Mouse (Mus musculus) ES-E14 (cell line): Measurements from ENCODE around the gene Gm10300. TPM values are rescaled to one million over a fixed set of nuclear protein-coding genes. Genes with fewer than 3 reads are reported as not detected.
A peak's percentile ranks its signal among the peaks of the same experiment; 100 is the strongest.

ENCODE experiments used
- DNase-seq: peaks from one replicate; pipeline ENCODE4 v3.0.0-alpha.2; 2013; ENCODE audit warnings: low read depth, low spot score
- H3K27ac ChIP-seq: 2 replicates; pipeline ENCODE4 v1.5.1; 2012; ENCODE audit warnings: low read depth, mild to moderate bottlenecking, low read length, moderate library complexity, mixed read lengths; ENCODE audit not compliant: poor library complexity, insufficient read depth, severe bottlenecking
- H3K36me3 ChIP-seq: 2 replicates; pipeline ENCODE4 v1.6.1; 2012; ENCODE audit warnings: mild to moderate bottlenecking, low read length, moderate library complexity, mixed read lengths; ENCODE audit not compliant: control insufficient read depth, poor library complexity, insufficient read depth, severe bottlenecking
- H3K4me1 ChIP-seq, 2 experiments: fragments of 150-350 bp in 1 of 2; sonication (generic) in 1 of 2; 2 replicates each; pipeline ENCODE4 v1.6.1; 2012; ENCODE audit warnings: low read length in 2 of 2, mild to moderate bottlenecking in 1 of 2, mixed read lengths in 1 of 2; ENCODE audit not compliant: control insufficient read depth in 2 of 2, insufficient read depth in 2 of 2, poor library complexity in 1 of 2
- H3K4me3 ChIP-seq, 2 experiments: fragments of 150-350 bp in 1 of 2; sonication (generic) in 1 of 2; 2 replicates each; pipeline ENCODE4 v1.5.1; 2012; ENCODE audit warnings: low read length in 2 of 2, low read depth in 1 of 2, mild to moderate bottlenecking in 1 of 2, mixed read lengths in 1 of 2; ENCODE audit not compliant: insufficient read depth in 1 of 2, poor library complexity in 1 of 2, severe bottlenecking in 1 of 2
- H3K9ac ChIP-seq: 2 replicates; pipeline ENCODE4 v1.6.1; 2012; ENCODE audit warnings: low read depth, mild to moderate bottlenecking, low read length, mixed read lengths; ENCODE audit not compliant: poor library complexity, insufficient read depth, severe bottlenecking
- H3K9me3 ChIP-seq: fragments of 150-350 bp; sonication (generic); 2 replicates; pipeline ENCODE4 v1.6.1; 2012; ENCODE audit warnings: low read depth, mild to moderate bottlenecking, low read length; ENCODE audit not compliant: control insufficient read depth, insufficient read depth
- CHD2 ChIP-seq: IDR thresholded peaks from 2 replicates; pipeline ENCODE4 v1.6.1; 2014; ENCODE audit warnings: mild to moderate bottlenecking, low read depth, low read length, inconsistent platforms
- HCFC1 ChIP-seq: IDR thresholded peaks from 2 replicates; pipeline ENCODE4 v1.6.1; 2012; ENCODE audit warnings: low read length, inconsistent platforms, borderline replicate concordance; ENCODE audit not compliant: insufficient read depth
- MAFK ChIP-seq: IDR thresholded peaks from 2 replicates; pipeline ENCODE4 v1.6.1; 2014; ENCODE audit warnings: mild to moderate bottlenecking, low read depth, low read length, inconsistent platforms; ENCODE audit not compliant: insufficient read depth
- ZC3H11A ChIP-seq: IDR thresholded peaks from 2 replicates; pipeline ENCODE4 v1.6.1; 2012; ENCODE audit warnings: low read depth, mild to moderate bottlenecking, inconsistent platforms, low read length, borderline replicate concordance
- ZNF384 ChIP-seq: IDR thresholded peaks from 2 replicates; pipeline ENCODE4 v1.6.1; 2012; ENCODE audit warnings: low read depth, low read length, inconsistent platforms
- in situ Hi-C, 2 experiments: fragments of 600-800 bp; cut with MboI; formaldehyde crosslinking; loops; one replicate each; pipeline ENCODE4 v1.15.1; 2025; ENCODE audit warnings: low sequenced_read_pairs in 2 of 2, inconsistent platforms in 1 of 2; ENCODE audit not compliant: unreplicated experiment in 2 of 2
- total RNA-seq: library from RNA; depleted of rRNA; stranded (reverse); fragments of 300-350 nt; gene quantifications from 2 replicates; pipeline ENCODE4 v1.2.3, GENCODE M21; 2012

Gene Gm10300
- total RNA-seq, 1 experiment = not detected

DNA sequence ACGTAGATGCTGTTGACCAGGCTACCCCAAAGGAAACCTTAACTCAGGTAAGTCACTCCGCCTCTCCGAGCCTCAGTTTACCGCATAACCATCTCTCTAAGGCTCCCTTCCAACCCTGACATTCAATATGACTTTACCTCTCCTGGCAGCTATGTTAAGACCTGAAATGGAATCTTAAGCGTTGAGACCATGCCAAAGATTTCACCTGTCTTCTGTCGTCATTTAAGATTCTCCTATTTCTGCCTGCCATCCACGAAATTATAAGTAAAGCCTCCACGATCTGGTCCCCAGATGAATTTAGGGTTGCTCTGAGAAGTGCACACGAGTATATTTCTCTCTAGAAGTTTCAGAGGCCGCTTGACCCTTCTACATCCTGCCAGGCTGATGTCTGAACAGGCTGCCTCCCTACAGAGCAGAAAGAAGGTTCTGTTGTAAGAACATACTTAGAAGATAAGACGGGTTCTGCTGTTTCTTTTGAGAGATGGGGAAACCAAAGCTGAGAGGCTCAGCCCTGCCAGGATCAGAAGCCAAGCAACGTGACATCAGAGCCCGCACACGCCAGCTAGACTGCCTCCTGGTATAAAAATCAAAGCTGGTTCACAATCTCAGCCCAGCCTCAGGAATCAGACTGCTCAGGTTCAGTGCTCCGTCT lies 24.8 kb upstream of the Gm10300 start:
- Histone ChIP-seq H3K9me3 (no peaks in the 10 kb centered on the region), H3K27ac (no peak overlapping the region), H3K4me3 (peak overlapping the region; percentile 46 to 60), H3K4me1 (no peaks in the 10 kb centered on the region), H3K36me3 (no peaks in the 10 kb centered on the region), H3K9ac (no peak overlapping the region; the same call in 1 of the 2 replicates)
- DNase-seq = no peak
- in situ Hi-C loops = no loop called here
- TF ChIP-seq ZC3H11A (no peak), MAFK (no peak), HCFC1 (no peak)

DNA sequence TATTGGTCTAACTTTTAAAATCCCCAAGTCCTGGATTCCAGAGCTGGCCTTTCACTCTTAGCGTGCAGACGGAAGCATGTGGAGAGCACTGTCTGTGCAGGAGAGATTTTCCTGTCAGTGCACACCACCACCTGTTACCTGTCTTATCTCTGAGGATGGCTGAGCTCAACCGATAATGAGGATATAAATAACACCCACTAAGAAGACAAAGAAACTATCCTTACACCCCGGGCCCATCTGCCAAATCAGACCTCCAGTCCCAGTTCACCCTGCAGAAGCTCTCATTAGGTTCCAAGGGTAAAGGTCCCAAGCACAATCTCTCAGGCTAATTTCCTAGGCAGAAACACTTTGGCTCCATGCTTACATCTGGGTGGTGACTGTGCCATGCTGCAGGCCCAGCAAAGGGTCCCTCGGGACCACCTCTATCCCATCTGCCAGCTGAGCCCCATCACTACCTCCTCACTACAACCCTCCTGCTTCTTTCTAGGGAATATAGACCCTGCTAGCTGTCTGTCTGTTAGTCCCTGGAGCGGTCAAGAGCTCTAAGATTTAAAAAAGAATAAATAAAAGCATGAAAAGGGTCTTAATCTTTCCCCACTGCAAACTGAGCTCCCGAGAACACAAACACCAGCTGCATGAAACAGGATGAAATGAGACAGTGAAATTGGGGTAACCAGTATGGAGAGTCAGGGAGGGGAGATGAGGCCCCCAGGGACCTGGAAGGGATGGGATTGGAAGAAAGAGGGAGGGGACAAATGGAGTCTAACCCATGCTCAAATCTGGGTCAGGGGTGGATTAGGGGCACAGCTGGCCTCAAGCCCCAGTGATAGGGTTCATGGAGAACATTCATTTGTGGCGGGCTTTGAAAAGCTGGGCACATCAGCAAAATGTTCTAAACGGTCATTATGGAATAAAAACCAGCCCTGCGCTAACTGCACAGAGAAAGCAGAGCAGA lies 22.9 kb upstream of the Gm10300 start:
- Histone ChIP-seq H3K9ac (no peak overlapping the region), H3K4me3 (no peak overlapping the region), H3K9me3 (no peaks in the 10 kb centered on the region), H3K4me1 (no peaks in the 10 kb centered on the region), H3K36me3 (no peaks in the 10 kb centered on the region), H3K27ac (no peak overlapping the region)
- TF ChIP-seq CHD2 = no peak
- TF ChIP-seq ZC3H11A = no peak
- TF ChIP-seq HCFC1 = no peak
- no peak for TF ChIP-seq MAFK
- TF ChIP-seq ZNF384 = no peak
- DNase-seq = no peak
- in situ Hi-C loops = no loop called here

DNA sequence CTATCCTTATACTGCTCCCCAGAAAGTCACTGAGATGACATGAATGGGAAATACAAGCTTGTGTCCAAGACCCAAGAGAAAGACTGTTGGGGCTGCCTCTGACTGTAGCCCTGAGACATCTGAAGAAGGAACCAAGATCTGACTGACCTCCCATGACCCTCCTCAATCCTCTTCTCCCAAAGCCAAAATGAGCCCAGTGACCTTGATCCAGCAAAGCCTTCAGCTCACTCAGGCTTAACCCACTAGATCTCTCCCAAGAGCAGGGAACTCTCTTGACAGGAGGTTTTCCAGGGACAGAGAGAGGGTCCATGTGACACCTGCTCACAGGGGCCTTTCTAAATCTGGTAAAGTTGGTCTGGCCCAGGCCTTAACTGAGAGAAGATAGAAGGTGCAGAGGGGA lies 17.2 kb upstream of the Gm10300 start:
- in situ Hi-C loops = no loop called here
- Histone ChIP-seq H3K27ac (no peak overlapping the region), H3K9me3 (no peaks in the 10 kb centered on the region), H3K4me1 (no peaks in the 10 kb centered on the region), H3K9ac (no peak overlapping the region), H3K4me3 (no peak overlapping the region), H3K36me3 (no peaks in the 10 kb centered on the region)
- no peak for TF ChIP-seq ZC3H11A
- TF ChIP-seq ZNF384 = no peak
- TF ChIP-seq HCFC1 = no peak
- no peak for TF ChIP-seq CHD2
- no peak for TF ChIP-seq MAFK
- no peak for DNase-seq

DNA sequence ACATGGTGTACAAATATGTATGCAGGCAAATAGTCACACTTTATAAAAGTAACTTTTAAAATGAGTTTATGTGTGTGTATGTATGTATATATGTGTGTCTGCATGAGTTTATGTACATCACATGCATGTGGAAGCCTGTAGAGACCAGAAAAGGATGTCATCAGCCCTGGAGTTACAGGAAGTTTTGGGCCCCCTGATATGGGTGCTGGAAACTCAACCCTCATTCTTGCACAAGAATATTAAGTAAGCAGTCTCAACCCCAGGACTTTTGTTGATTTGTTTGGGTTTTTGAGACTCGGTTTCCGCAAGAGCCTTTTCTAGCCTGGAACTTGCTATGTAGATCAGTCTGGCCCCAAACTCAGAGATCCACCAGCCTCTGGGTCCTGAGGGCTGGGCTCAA lies 15.0 kb upstream of the Gm10300 start:
- Histone ChIP-seq H3K4me3 (no peak overlapping the region), H3K9ac (no peak overlapping the region), H3K9me3 (no peaks in the 10 kb centered on the region), H3K36me3 (no peaks in the 10 kb centered on the region), H3K4me1 (no peaks in the 10 kb centered on the region), H3K27ac (no peak overlapping the region)
- in situ Hi-C loops = no loop called here
- TF ChIP-seq ZNF384 (no peak), MAFK (no peak), ZC3H11A (no peak), CHD2 (no peak), HCFC1 (no peak)
- no peak for DNase-seq
